Mouse (Mus musculus) forebrain, postnatal 0 days (tissue): ENCODE data around the gene Cep41. TPM values are rescaled to one million over a fixed set of nuclear protein-coding genes. Genes with fewer than 3 reads are reported as not detected.

ENCODE experiments used
- ATAC-seq: fragments of 200-750 bp; cut with Nextera tagmentation; 2 replicates; pipeline ENCODE4 v1.8.0; 2017; ENCODE audit warnings: mild to moderate bottlenecking, moderate library complexity
- DNase-seq: peaks from one replicate; pipeline ENCODE4 v3.0.0-alpha.2; 2015
- H3K27ac ChIP-seq: fragments of 300-500 bp; sonication (generic); 2 replicates; pipeline ENCODE4 v1.5.1; 2014; ENCODE audit warnings: low read depth, mild to moderate bottlenecking, antibody characterized with exemption, low read length, moderate library complexity, mixed read lengths
- H3K27me3 ChIP-seq: fragments of 300-500 bp; sonication (generic); 2 replicates; pipeline ENCODE4 v1.6.1; 2014; ENCODE audit warnings: mild to moderate bottlenecking, low read length, mixed read lengths; ENCODE audit not compliant: insufficient read depth
- H3K36me3 ChIP-seq: fragments of 300-500 bp; sonication (generic); 2 replicates; pipeline ENCODE4 v1.6.1; 2014; ENCODE audit warnings: mild to moderate bottlenecking, moderate library complexity; ENCODE audit not compliant: insufficient read depth
- H3K4me1 ChIP-seq: fragments of 300-500 bp; sonication (generic); 2 replicates; pipeline ENCODE4 v1.6.1; 2014; ENCODE audit warnings: antibody characterized with exemption; ENCODE audit not compliant: insufficient read depth
- H3K4me2 ChIP-seq: fragments of 300-500 bp; sonication (generic); 2 replicates; pipeline ENCODE4 v1.6.1; 2014; ENCODE audit warnings: low read depth, mild to moderate bottlenecking, moderate library complexity
- H3K4me3 ChIP-seq: fragments of 300-500 bp; sonication (generic); 2 replicates; pipeline ENCODE4 v1.5.1; 2014; ENCODE audit warnings: low read depth, low read length, mixed read lengths
- H3K9ac ChIP-seq: fragments of 300-500 bp; sonication (generic); 2 replicates; pipeline ENCODE4 v1.6.1; 2014; ENCODE audit warnings: mild to moderate bottlenecking
- H3K9me3 ChIP-seq: fragments of 300-500 bp; sonication (generic); 2 replicates; pipeline ENCODE4 v1.6.1; 2016; ENCODE audit warnings: low read length
- CTCF ChIP-seq: sonication (generic); IDR thresholded peaks from 2 replicates; pipeline ENCODE4 v1.5.1; 2016; ENCODE audit warnings: antibody characterized with exemption, control low read depth, low read depth
- WGBS: fragments of 180-500 bp; shearing (Covaris S2); extraction: QIAGEN DNeasy Blood & Tissue Kit; methylation state at CpG from one replicate; pipeline ENCODE4 v1.1.7; 2014; 5-methylcytosine and 5-hydroxymethylcytosine counted together
- polyA plus RNA-seq: library from polyadenylated mRNA; unstranded; fragments of >200 nt; fragmentation: Nextera tagmentation; extraction: Ambion mirVana; gene quantifications from 2 replicates; pipeline ENCODE4 v1.2.1, GENCODE M21; 2015
- total RNA-seq: library from RNA; depleted of rRNA; stranded (reverse); fragments of >200 nt; gene quantifications from 2 replicates; pipeline ENCODE4 v1.2.3, GENCODE M21; 2014

Cep41 gene
- total and polyA plus RNA-seq, 2 experiments from 2014 or later = 10.6 to 14.1 TPM

DNA sequence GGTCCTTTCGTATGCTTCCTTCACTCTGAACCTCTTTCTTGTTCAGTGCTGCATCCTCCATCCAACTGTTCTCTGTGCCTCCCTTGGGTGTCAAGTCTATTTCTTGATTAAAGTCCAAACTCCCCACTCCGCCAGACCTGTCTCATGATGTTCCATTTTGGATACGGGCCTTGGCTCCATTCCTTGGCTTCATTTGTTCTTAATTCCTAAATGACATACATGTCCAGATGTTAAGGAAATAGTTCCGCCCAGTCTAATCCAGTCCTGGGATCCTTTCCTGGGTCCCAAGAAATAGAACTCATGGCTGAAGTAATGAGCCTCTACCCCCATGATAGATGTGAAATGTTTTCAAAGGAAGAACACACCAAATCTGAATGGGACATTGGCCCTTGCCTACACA, 4.5 kb upstream of the Cep41 start:
- H3K27ac ChIP-seq = no peak overlapping the region
- no peak overlapping the region for H3K4me3 ChIP-seq
- H3K9me3 ChIP-seq = no peaks in the 10 kb centered on the region
- H3K9ac ChIP-seq = no peak overlapping the region
- no peaks in the 10 kb centered on the region for H3K36me3 ChIP-seq
- H3K4me1 ChIP-seq = peaks cover 12% of the 10 kb centered on the region
- DNase-seq (no peak), ATAC-seq (no peak)
- no peak overlapping the region for H3K4me2 ChIP-seq
- 87% methylated on average over 4 of the region's 4 CpGs for WGBS
- TF ChIP-seq CTCF = no peak
- H3K27me3 ChIP-seq = no peaks in the 10 kb centered on the region

GRCm38 (mm10) chr6:30697464-30697863, 3.9 kb upstream of the Cep41 start:
- Histone ChIP-seq H3K27ac (no peak overlapping the region), H3K27me3 (no peaks in the 10 kb centered on the region), H3K4me3 (no peak overlapping the region), H3K36me3 (no peaks in the 10 kb centered on the region), H3K4me1 (peaks cover 17% of the 10 kb centered on the region), H3K4me2 (no peak overlapping the region), H3K9me3 (no peaks in the 10 kb centered on the region), H3K9ac (no peak overlapping the region)
- ATAC-seq (no peak), DNase-seq (no peak)
- WGBS = 27% methylated on average over 5 of the region's 5 CpGs
- TF ChIP-seq CTCF = no peak

GRCm38 (mm10) chr6:30695124-30695523, 1.6 kb upstream of the Cep41 start:
- ATAC-seq (no peak), DNase-seq (no peak)
- H3K27ac ChIP-seq = 0 out of 2 replicates have a peak overlapping the region, but pooled peaks have one; percentile 89
- no peak overlapping the region for H3K4me3 ChIP-seq
- no peaks in the 10 kb centered on the region for H3K9me3 ChIP-seq
- H3K27me3 ChIP-seq = no peaks in the 10 kb centered on the region
- TF ChIP-seq CTCF = no peak
- 94% methylated on average over 8 of the region's 8 CpGs for WGBS
- H3K4me2 ChIP-seq = no peak overlapping the region
- no peaks in the 10 kb centered on the region for H3K36me3 ChIP-seq
- H3K9ac ChIP-seq = no peak overlapping the region
- peaks cover 17% of the 10 kb centered on the region for H3K4me1 ChIP-seq

DNA sequence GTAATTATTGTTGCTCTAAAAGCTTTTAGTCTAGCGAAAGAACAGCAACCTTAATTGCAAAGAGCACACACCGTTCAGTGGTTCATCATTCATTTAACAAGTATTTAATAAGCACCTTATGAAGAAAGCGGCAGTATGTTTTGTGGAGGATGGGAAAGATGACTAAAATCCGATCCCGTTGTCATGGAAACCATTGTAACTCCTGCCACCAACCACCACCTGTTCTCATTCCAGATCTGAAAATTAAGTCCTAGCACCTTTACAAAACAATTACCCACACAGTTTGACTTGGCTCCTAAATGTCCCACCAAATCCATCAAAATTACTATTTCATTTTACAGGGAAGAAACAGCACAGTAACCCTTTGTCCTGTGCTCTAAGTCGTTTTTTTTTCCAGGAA, 660 bp upstream of the Cep41 start:
- Histone ChIP-seq H3K4me3 (peak overlapping the region; percentile 46), H3K9me3 (no peaks in the 10 kb centered on the region), H3K4me1 (peaks cover 17% of the 10 kb centered on the region), H3K4me2 (peak overlapping the region; percentile 80), H3K27ac (peak overlapping the region; percentile 89), H3K36me3 (no peaks in the 10 kb centered on the region), H3K27me3 (no peaks in the 10 kb centered on the region), H3K9ac (peak overlapping the region; percentile 39)
- ATAC-seq = peak; percentile 49
- DNase-seq = peak; percentile 84
- TF ChIP-seq CTCF = no peak
- 13% methylated on average over 6 of the region's 6 CpGs for WGBS

GRCm38 (mm10) chr6:30692826-30693225, 723 bp downstream of the Cep41 start:
- H3K27me3 ChIP-seq = no peaks in the 10 kb centered on the region
- H3K4me2 ChIP-seq = peak overlapping the region; percentile 80
- H3K9me3 ChIP-seq = no peaks in the 10 kb centered on the region
- no peaks in the 10 kb centered on the region for H3K36me3 ChIP-seq
- ATAC-seq = no peak
- peak overlapping the region; percentile 86 for H3K27ac ChIP-seq
- H3K4me1 ChIP-seq = peaks cover 17% of the 10 kb centered on the region
- DNase-seq = no peak
- no peak for TF ChIP-seq CTCF
- peak overlapping the region; percentile 76 for H3K9ac ChIP-seq
- WGBS = 74% methylated on average over 5 of the region's 5 CpGs
- peak overlapping the region; percentile 46 for H3K4me3 ChIP-seq

GRCm38 (mm10) chr6:30687198-30687597, 6.4 kb downstream of the Cep41 start:
- DNase-seq (no peak), ATAC-seq (no peak)
- Histone ChIP-seq H3K9ac (no peak overlapping the region), H3K4me3 (no peak overlapping the region), H3K4me1 (no peaks in the 10 kb centered on the region), H3K4me2 (no peak overlapping the region), H3K27me3 (no peaks in the 10 kb centered on the region), H3K27ac (no peak overlapping the region; the same call in 1 of the 2 replicates), H3K36me3 (no peaks in the 10 kb centered on the region), H3K9me3 (no peaks in the 10 kb centered on the region)
- 86% methylated on average over 7 of the region's 7 CpGs for WGBS
- TF ChIP-seq CTCF = no peak

- TF ChIP-seq CTCF = no peak
- no peaks in the 10 kb centered on the region for H3K4me1 ChIP-seq
- DNase-seq (no peak), ATAC-seq (no peak)
- H3K27me3 ChIP-seq = no peaks in the 10 kb centered on the region
- H3K9ac ChIP-seq = no peak overlapping the region
- no peaks in the 10 kb centered on the region for H3K36me3 ChIP-seq
- H3K27ac ChIP-seq = no peak overlapping the region
- WGBS = 89% methylated on average over 1 of the region's 1 CpGs
- no peak overlapping the region for H3K4me2 ChIP-seq
- no peaks in the 10 kb centered on the region for H3K9me3 ChIP-seq
- no peak overlapping the region for H3K4me3 ChIP-seq
Observed at GRCm38 (mm10) chr6:30684570-30684969, 9.0 kb downstream of the Cep41 start.
